Mouse (Mus musculus): ENCODE data around the gene Prm1.

- TF ChIP-seq ZC3H11A (IDR thresholded peaks at IDR 0.05; ENCODE audit: borderline replicate concordance, low read depth, low read length) (no peak), ZNF384 (IDR thresholded peaks at IDR 0.05; ENCODE audit: low read depth, low read length) (no peak), HCFC1 (IDR thresholded peaks at IDR 0.05; ENCODE audit: borderline replicate concordance, insufficient read depth, low read length) (no peak)
Measured at GRCm38 (mm10) chr16:10749824-10750223, 55.8 kb downstream of the Prm1 start.

Measured in ES-E14 (cell line).